Mouse (Mus musculus) megakaryocyte, embryonic 14.5 days (primary cell): ENCODE results near the gene Elavl2.

Experiments used
- FLI1 ChIP-seq: IDR thresholded peaks from 2 replicates; pipeline ENCODE4 v1.6.1; 2012; ENCODE audit warnings: low read length, inconsistent platforms, mixed read lengths
- GATA1 ChIP-seq: IDR thresholded peaks from 3 replicates; pipeline ENCODE4 v1.6.1; 2012; ENCODE audit warnings: mixed read lengths, low read length, inconsistent platforms, borderline replicate concordance

- TF ChIP-seq GATA1 (no peak), FLI1 (no peak)
Measured at GRCm38 (mm10) chr4:91248650-91249049, 151.9 kb downstream of the Elavl2 start.
